Mouse (Mus musculus): ENCODE data around the gene 1700008O03Rik.

The 1700008O03Rik gene

DNA sequence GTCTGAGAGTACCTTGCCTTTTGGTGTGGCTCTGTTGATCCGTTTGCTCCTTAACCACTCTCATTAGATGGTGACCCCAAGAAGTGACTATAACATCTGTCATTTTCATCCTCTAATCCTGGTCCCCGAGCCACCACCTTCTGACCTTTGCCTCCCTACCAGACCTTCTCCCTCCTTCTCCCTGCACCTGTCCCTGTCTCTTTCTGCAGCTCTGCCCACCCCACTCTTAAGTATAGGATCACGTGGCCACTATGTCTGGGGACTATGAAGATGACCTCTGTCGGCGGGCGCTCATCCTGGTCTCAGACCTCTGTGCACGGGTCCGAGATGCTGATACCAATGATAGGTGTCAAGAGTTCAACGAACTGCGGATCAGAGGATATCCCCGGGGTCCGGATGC, at the start of gene 1700008O03Rik:
Gene 1700008O03Rik, minus strand, starts transcription at position 101 of the 400 bp plus-strand sequence.
- no peak for DNase-seq

DNA sequence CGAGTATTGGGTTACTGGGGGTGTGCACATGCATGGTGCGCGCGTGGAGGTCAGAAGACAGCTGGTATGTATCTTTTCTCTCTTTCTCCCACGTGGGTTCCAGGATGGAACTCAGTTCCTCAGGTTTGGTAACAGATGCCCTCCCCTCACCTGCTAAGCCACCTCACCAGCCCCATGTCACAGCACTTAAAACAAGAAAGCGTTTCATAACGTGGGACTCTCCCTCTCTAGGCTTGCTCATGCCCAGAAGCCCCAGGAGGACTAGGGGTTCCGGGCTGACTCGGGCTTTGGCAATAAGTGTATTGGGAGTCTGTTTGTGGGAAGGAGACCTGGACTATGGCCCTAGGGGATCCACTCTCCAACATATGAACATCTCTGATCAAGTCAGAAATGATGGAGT, 48.5 kb upstream of the 1700008O03Rik start:
- DNase-seq, result no peak

DNA sequence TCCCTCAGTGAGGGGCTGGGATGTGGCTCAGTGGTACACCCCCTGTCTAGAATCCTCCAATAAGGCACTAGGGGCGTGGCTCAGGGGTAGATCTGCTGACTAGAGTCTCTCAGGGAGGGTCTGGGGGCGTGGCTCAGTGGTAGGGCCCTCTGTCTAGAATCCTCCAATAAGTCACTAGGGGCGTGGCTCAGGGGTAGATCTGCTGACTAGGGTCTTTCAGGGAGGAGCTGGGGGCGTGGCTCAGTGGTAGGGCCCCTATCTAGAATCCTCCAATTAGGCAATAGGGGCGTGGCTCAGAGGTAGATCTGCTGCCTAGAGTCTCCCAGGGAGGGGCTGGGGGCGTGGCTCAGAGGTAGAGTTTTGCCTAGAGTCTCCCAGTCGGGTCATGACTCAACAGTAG, 47.8 kb upstream of the 1700008O03Rik start:
- peak in 1 of 2 experiments; percentile 5 for DNase-seq

DNA sequence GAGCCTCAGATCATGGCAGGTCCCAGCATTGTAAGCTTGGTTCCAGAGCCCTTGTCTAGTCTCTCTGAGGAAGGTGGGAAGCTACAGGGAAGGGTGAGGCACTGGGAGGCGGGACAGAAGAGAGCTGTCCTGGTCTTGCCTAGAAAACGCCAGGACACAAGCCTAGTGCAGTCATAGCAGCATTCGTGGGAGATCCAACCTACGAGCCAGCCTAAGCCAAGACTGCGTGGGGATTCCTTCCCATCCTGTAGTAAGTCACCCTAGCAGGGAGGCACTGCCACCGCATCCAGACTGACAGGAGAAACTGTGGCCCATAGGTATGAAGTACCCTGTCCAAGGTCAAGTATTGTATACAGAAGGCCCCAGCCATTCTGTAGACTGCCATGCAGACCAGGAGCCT, 46.9 kb upstream of the 1700008O03Rik start:
- no peak for DNase-seq

DNA sequence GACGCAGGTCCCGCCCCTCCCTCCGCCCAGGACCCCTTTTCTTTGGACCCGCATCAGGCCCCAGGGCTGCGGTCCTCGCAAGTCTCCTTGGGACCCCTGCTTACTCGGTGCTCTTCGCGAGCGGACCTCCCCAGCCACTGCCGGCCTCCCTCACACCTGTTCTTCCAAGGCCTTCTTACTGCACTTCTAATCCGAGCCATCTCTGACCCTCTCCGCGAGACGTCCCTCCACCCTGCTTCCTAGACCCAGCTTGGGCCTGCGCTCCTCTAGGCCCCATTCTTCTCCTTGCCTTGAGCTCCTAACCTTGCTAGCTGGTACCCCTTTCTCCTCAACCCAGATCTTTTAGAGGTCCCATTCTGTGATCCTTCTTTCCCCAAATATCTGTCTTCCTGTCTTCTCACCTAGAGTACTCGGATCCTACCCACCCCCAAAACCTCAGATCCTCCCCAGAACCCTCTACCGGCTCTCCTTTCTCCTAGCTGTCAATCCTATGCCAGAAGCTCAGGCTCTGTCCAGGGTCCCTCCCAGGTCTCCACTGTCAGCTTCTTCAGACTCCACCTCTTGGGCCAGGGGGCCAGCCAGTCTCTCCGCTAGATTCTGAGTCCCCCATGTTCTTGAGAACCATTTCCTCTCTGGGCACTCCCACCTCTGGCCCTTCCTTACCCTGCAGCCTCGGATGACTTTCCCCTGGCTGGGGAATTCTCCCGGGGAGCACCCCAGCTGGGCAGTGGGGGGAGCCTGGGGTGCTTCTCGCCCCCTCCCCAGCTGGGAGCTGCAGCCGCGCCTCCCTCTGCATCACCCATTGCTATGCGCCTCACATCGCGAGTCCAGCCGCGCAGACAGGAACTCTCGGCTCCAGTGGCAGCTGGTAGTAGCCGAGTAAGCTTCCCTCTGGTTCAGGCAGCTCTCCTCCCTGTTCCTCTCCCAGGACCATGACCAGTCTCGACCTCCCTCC, 44.2 kb upstream of the 1700008O03Rik start:
- no peak for DNase-seq

DNA sequence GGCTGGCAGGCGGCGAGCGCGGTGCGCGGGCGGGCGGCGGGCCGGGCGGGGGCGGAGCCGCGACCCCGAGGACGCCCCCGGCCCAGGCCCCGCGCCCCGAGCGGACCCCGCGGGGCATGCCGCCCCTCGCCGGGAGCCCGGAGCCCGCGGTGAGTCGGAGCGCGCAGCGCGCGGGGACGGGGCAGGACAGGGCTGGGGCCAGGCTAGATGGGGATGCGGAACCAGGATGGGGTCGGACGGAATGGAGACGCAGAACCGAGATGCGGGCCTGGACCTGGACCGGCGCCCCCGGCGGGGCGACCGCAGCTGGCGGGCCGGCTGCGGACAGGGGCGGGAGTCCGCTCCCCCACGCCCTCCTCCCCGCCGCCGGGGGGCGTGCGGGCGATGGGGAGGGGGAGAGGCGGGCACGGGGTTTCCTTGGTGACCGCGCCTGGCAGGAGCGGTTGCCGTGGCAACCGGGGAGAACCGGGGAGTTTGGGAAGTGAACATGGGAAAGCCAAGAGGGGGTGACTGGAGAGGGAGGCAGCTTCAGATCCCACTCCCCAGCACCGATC, 43.4 kb upstream of the 1700008O03Rik start, which contains the start of gene Lrrc4b:
Gene Lrrc4b, plus strand, starts transcription at position 51 of the 554 bp plus-strand sequence.
- DNase-seq, result no peak

DNA sequence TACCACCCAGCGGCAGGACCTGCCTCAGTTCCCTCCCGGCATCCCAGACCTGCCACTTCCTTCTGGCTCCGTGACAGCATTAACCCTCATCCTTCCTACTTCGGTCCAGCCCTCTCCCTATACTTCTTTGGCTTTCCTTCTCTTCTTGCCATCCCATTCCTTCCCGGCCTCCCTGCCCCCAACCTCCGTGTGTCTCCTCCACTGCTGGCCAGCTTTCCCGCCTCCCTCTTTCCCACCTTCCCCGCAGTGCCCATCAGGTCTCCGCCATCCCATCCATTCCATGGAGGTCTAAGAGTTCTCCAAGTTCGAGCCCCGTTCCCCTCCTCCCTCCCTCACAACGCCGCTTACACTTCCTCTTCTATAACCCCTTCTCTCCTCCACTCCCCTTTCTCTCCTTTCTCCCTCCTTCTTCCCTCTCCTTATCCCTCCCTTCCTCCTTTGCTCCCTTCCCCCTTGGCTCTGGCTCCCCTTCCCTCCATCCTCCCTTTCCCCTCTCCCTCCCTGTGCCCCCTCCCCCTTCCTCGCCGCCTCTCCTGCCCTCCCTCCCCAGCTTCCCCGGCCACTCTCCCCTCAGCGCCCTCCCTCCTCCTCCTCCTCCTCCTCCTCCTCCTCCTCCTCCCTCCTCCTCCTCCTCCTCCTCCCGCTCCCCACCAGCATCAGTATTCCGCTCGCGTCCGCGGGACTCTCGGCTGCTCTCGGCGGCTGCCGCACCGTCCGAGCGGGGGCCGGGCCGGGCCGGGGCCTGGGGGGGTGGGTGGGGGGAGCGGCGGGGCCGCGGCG, 42.7 kb upstream of the 1700008O03Rik start:
- no peak for DNase-seq

DNA sequence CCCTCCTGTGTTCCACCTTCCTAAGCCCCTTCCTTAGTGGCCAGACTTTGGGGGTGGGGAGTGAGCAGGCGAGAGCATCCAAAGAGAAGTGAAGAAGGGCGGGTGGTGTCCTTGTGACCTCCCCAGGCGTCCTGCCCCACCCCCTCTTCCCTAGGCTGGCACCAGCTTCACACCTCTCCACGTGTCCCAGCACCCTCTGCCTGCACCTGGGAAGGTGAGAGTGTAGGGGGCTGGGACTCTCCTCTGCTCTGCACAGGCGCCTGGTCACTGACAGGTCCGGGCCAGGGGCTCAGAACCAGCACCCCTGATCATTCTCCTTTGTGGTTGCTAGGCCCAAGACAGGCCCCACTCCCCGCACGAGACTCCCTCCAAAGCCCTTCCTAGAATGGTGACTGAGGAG, 42.0 kb upstream of the 1700008O03Rik start:
- DNase-seq, result no peak

DNA sequence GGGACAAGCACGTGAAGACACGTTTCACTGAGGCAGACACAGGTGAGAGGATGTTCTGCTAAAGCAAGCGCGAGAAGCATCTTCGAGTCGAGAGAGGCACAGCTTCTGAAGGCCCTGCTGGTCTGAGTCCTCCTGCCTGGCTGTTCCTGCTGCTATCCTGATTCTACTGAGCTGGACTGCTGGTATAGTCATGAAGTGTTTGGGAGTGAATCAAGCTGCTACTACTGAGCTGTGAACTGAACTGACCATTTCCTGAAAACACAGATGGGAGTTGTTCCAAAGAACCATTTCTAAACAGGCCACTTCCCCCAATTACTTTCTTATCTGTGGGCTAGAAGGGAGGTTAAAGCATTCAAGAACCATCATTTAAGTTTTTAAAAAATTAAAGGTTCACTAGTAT, 27.7 kb upstream of the 1700008O03Rik start:
- peak in 1 of 2 experiments; percentile 21 for DNase-seq

DNA sequence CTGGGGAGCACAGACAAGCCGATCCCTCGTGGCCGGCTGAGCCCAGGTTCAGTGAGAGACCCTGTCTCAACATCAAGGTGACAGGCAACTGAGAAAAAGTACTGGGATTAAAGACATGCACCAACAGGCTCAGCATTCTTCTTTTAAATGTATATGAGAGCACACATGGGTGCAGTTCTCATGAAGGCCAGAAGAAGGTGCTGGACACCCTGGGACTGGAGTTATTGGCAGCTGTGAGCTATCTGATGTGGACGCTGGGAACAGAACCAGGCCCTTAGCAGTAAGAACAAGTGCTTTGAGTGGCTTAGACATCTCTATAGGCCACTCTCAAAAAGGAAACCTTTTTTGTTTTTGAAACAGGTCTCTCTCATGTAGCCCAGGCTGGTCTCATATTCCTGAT, 25.5 kb upstream of the 1700008O03Rik start:
- no peak for DNase-seq

DNA sequence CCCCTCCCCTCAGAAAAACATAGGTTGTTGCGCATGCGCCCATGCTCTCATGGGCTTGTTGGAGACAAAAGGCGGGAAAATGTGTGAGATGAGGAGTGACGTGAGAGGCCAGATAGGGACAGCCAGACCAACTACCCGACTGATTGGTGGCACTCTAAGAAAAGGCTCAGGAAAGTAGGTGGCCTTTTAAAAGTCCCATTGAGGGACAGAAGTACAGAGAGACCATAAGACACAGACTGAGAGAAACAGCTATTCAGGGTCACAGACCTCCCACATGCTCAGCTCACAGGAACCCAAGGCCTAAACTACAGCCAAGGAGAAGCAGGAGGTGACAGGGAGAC, 20.4 kb upstream of the 1700008O03Rik start:
- DNase-seq, result no peak

DNA sequence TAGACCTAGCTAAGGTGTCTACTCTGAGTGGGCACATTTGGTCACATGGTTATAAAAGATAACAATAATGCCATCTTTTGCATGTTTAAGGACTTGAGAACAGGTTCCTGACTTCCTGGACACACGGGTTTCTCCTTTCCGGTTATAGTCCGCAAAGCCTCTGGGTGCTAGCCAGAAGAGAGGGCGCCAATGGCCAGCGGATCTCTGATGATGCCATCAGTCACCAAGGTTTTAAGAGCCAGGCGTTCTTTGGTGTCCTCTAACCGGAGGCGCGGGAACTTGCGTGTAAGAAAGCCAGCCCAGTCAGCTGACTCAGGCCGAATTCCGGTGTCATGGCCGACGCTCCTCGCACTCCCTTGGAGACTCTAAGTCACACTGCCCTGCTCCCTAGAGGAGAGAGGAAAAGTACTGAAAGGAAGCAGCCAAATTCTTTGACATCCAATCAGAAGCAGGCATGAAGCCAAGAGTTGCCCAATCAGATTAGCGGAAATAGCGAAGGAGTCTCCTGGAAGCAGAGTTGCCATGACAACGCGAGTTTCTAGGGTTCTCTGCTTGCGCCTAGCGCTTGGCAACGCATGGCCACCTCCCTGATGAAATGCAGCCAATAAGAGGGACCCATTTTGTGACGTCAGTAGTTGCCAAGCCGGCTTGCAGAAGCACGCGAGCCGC, 19.9 kb upstream of the 1700008O03Rik start:
- DNase-seq, result peak; percentile 86 to 91

DNA sequence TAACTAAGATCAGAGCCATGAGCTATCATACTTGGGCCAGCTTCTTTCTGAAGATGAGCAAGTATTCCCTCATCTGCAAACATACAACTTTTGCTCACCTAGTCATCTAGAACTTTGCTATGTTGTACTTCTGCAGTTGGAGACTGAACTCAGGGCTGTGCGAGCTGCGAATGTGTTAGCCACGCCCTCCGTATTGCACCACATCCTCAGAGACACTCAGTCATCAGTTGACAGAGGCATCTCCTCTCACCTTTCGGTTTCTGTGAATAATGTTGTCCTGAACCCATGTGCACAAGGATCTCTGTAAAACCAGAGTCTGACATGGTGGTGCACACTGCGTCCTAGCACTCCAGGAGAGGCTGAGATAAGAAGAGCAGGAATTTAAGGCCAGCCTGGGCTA, 16.1 kb upstream of the 1700008O03Rik start:
- DNase-seq, result no peak

DNA sequence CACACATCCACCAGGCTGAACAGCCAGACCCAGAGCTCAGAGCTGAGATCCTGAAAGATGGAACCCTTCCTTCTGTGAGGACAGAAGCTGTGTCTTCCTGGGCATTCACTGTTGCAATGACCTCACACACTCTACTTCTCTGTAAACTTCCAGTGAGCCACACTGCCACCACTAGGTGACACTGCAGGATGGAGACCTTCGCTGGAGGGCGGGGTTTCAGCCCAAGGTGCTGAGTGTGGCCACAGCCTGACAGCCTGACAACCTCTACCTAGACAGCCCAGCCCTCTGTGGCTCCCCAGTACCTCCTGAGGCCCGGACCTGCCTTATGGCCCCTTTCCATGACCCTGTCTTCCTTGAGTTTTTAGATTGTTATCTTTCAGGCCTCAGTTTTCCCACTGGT, 12.9 kb upstream of the 1700008O03Rik start:
- DNase-seq, result peak; percentile 47 to 55

DNA sequence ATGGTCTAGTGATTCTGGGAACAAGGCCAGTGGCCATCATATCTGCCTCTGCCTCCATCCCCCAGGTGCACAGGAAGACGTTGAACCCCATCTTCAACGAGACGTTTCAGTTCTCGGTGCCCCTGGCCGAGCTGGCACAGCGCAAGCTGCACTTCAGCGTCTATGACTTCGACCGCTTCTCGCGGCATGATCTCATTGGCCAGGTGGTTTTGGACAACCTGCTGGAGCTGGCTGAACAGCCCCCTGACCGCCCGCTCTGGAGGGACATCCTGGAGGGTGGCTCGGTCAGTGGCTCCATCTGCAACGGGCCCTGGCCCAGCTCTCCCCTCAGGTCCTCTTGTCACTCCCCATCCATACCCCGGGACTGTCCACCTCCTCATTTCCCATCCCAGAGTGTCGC, 7.7 kb upstream of the 1700008O03Rik start:
- no peak for DNase-seq

DNA sequence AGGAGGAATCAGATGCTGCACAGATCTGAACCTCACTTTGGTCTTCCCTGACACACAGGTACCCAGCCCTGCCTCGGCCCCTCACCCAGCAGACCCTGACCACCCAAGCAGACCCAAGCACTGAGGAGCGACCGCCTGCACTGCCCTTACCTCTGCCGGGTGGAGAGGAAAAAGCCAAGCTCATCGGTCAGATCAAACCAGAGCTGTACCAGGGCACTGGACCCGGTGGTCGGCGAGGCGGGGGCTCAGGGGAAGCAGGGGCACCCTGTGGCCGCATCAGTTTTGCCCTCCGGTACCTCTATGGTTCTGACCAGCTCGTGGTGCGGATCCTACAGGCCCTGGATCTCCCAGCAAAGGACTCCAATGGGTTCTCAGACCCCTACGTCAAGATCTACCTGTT, 6.7 kb upstream of the 1700008O03Rik start:
- no peak for DNase-seq

DNA sequence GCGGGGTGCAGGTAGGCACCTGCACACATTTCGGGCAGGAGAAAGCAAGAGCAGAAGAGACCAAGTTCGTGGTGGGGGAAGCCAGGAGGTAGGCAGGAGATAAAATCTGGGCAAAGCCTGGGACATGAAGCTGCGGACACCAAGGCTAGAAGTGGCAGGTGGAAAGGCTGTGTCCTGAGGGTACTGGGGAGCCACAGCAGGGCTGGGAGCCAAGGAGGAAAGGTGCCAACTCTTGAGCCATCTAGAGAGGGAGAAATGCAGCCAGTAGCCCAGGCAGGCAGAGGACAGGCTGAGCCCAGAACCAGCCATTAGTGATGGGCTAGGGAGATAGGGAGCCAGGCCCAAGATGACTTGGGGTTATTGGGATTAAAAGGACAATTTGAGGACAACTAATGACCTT, 6.2 kb upstream of the 1700008O03Rik start:
- DNase-seq, result no peak

DNA sequence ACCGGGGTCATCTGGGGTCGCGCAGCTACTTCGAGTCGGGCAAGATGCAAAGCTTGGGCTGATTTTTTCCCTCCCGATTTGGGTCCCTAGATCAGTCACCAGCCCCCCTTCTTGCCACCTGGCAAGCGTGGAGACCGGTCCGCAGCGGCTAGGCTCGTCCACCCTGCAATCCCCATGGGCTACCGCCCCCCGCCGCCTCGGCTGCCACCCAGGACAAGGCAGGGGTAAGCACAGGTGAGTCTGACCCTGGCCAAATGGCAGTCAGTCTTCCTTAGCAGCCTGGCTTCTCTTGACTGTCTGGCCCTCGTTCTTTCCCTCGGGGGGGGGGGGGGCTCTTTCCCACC, 932 bp downstream of the 1700008O03Rik start:
- no peak for DNase-seq

DNA sequence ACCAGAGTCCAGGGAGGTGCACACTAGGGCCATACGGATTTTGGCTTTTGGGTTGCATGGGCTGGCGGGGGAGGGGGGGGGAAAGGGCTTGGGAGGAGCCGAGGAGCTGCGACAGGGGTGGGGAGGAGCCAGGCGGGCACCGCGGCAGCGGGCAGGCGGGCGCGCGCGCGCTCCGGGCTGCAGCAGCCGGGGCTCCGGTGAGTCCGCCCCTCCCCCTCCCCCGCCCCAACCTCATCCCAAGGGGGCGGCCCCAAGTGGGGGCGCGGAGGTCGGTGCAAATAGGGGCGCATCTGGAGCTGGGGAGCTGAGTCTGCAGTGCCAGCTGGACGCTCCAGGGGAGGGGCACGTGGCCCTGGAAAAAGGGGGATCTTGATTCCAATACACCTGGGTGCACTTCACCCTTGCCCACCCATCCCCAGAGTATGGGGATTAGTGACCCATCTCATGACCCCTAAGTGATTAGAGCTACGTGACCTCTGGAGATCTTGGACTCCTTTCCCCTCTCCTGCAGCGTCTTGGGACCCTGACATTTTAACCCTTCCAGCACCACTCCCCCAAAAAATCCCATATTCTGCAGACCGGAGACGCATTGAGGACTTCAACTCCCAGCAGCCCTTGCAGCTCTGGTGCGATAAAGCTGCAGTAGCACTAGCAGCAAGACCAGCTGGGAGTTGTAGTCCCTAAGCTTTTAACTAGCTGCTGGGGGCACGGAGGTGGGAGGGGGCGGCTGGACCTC, 1.5 kb downstream of the 1700008O03Rik start, which contains the start of gene Syt3:
Gene Syt3, plus strand, starts transcription at position 123 of the 736 bp plus-strand sequence.
- DNase-seq, result peak; percentile 66 to 70

DNA sequence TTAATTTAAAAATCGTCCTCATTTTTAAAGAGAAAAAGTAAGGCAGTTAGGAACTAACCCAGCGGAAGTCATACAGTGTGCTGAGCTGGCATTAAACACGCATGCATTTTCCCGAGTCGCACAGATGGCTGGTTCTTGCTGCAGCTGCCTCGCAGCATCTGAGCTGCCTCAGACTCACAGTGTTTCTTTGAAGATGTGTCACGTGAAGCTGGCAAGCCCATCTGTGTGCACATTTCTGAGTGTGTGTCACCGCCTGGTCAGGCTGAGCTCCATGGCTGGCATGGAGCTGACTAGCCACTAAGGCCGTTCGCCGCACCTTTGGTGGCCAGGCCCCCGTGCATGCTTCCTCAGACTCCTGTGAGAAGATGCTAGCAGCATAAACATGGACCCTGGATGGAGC, 3.1 kb downstream of the 1700008O03Rik start:
- DNase-seq, result no peak

DNA sequence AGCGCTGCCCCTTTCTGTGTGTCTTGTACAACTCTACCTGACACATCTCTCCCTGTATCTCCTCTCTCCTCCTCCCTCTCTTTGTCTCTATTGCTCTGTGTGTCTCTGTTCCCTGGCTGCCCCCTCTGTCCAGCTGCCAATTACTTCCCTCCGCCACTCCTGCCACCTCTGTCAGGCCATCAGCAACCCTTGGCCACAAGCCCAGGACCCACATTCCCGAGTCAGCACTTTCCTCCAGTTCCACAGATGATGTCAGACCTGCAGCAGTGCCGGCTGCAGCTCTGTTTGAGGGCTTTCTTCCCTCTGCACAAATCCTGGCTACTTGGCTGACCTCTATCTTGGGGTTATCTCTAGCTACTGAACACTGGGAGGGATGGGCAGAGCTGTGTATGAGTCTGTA, 7.3 kb downstream of the 1700008O03Rik start:
- DNase-seq, result peak in 1 of 2 experiments; percentile 22

DNA sequence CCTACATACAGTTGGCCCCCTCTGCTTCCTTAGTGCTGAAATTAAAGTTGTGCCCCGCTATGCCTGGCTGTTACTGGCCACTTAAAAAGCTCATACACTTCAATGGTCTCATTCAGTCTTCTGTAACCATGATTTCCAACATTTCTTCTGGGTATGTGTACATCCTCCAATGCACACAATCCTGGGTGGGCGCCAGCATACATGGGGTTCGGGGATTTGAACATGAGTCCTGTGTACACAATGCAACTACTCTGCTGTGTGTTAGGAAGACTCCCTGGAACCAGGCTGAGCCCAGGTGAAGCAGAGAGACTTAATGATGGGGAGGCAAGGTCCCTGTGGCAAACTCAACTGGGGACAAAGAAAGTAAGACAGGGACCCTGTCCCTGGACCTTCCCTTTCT, 9.8 kb downstream of the 1700008O03Rik start:
- no peak for DNase-seq

Data from lung, adult 18-20 months (tissue).